In genomic region chr10:109887160-109887559, GRCm38 (mm10) we compare ENCODE assay signal across 16 mouse cellular contexts.
"Had no signal": no experiment of that assay in that cellular context is flagged by ENCODE, and none has a peak within 500 bp of the region (broad histone marks: within the 10 kb centered on the region; RNA-seq: fewer than 3 reads in every experiment).

No protein-coding gene starts in this region.

- H3K4me2 ChIP-seq: neural tube, embryonic 12.5 days; neural tube, embryonic 13.5 days; neural tube, embryonic 15.5 days; stomach, embryonic 15.5 days had no signal

- H3K9ac ChIP-seq: neural tube, embryonic 12.5 days; neural tube, embryonic 13.5 days; neural tube, embryonic 15.5 days; stomach, embryonic 15.5 days had no signal

- H3K27me3 ChIP-seq: neural tube, embryonic 12.5 days; neural tube, embryonic 13.5 days; neural tube, embryonic 15.5 days; stomach, embryonic 15.5 days had no signal

- H3K4me1 ChIP-seq: stomach, embryonic 15.5 days had no signal

- H3K27ac ChIP-seq: neural tube, embryonic 12.5 days; neural tube, embryonic 13.5 days; neural tube, embryonic 15.5 days; stomach, embryonic 15.5 days; stomach, postnatal 0 days had no signal

- DNase-seq: retina, postnatal 1 day; right cerebral cortex, adult 18-20 months; right cerebral cortex, postnatal 14 days; right cerebral cortex, postnatal 25 days; right cerebral cortex, postnatal 4 days; spleen, adult 18-20 months; thymus, adult 2 months; thymus, postnatal 14 days; thymus, postnatal 25 days; thymus, postnatal 36 days; thymus, postnatal 4 days had no signal

- H3K4me3 ChIP-seq: neural tube, embryonic 12.5 days; neural tube, embryonic 13.5 days; neural tube, embryonic 15.5 days; stomach, embryonic 15.5 days had no signal

- H3K36me3 ChIP-seq: neural tube, embryonic 12.5 days; neural tube, embryonic 13.5 days; neural tube, embryonic 15.5 days; stomach, embryonic 15.5 days had no signal

- H3K9me3 ChIP-seq: neural tube, embryonic 12.5 days; neural tube, embryonic 13.5 days; neural tube, embryonic 15.5 days; stomach, embryonic 15.5 days had no signal
